Mouse (Mus musculus) sigmoid colon, adult 10 weeks (tissue): ENCODE measurements around the gene Usp7. TPM values are rescaled to one million over a fixed set of nuclear protein-coding genes. Genes with fewer than 3 reads are reported as not detected.

Experiments used
- polyA plus RNA-seq: library from polyadenylated mRNA; stranded (reverse); fragments of 350-450 nt; fragmentation: Illumina TruSeq; extraction: RNeasy Lipid Tissue Mini Kit (QIAGEN cat#74804); gene quantifications from one replicate; pipeline ENCODE4 v1.2.3, GENCODE M21; 2014; ENCODE audit warnings: low read depth, low replicate concordance

Gene Usp7
- polyA plus RNA-seq: 256 TPM

DNA sequence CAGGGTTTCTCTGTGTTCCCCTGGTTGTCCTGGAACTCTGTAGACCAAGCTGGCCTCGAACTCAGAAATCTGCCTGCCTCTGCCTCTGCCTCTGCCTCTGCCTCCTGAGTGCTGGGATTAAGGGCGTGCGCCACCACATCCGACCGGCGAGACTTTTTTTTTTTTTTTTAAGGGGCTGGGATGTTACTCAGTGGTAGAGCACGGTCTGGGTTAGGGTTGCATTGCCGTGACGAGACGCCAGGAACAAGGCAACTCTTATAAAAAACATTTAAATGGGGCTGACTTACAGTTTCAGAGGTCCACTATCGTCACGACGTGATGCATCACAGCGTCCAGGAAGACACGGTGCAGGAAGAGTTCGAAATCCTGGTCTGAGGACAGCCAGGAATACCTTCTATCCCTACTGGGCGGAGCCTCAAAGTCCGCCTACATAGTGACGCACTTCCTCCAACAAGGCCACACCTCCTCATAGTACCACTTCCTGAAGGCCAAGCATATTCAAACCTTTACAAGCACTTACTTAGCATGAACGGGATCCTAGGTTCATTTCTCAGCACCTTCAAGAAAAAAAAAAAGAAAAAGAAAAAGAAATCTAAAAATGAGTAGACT is at the start of gene Usp7:
TSS of gene Usp7 (minus strand) at position 360 of the 609 bp plus-strand sequence.

DNA sequence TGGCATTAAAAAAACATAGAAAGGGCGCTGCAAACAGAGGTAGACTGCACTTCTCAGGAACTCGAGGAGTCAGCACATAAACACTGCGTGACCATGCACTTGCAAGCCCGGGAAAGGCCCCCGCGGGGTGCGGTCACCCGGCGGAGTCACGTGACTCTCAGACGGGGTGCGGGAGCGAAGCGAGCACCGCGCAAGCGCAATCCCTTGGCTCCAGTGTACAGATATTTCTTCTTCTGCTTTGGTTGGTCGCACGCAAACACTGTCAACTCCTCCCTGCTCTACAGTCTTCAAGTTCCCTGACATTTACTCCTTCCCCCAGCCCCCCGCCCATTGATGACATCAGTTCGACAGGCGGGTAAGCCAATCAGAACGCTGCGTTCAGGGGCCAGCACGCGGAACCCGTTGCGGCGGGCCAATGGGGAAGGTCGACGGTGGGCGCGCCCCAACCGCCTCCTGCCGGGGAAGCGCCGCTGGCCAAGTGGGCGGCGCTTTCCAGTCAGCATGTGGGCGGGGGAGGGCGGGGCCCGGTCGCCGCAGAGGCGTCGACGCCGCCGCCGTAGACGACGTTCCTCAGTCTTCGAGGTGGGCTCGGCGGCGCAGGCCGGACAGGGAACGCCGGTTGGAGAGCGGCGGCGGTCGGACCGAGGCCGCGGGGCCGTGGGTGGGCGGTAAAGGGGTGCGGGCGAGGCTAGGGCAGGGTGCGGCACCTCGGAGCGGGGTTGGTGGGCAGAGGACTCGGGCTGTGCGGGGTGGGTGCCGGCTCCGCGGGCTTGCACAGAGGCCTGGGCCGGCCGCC is 37.7 kb upstream of the Usp7 start, which contains the start of gene 1810013L24Rik:
TSS of gene 1810013L24Rik (plus strand) at position 537 of the 796 bp plus-strand sequence.

DNA sequence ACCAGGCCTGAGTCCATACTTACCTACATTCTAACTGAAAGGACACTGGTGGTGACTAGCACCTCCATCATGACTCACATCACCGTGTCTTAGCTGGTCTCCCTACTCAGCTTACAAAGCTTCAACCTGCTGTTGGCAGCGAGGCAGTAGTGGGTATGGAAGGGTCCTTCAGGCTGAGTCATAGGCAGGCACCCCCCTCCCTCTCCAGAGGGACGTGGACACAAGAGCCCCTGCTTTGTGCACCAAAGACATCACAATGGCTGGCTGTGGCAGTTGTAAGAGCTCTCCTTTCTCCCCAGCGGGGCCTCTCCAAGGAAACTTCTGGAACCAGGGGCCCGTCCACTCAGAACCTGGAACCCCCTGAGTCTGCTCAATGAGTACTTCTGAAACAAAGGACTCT is 111.6 kb downstream of the Usp7 start, which contains the start of gene Gm5767:
TSS of gene Gm5767 (plus strand) at position 301 of the 400 bp plus-strand sequence.

DNA sequence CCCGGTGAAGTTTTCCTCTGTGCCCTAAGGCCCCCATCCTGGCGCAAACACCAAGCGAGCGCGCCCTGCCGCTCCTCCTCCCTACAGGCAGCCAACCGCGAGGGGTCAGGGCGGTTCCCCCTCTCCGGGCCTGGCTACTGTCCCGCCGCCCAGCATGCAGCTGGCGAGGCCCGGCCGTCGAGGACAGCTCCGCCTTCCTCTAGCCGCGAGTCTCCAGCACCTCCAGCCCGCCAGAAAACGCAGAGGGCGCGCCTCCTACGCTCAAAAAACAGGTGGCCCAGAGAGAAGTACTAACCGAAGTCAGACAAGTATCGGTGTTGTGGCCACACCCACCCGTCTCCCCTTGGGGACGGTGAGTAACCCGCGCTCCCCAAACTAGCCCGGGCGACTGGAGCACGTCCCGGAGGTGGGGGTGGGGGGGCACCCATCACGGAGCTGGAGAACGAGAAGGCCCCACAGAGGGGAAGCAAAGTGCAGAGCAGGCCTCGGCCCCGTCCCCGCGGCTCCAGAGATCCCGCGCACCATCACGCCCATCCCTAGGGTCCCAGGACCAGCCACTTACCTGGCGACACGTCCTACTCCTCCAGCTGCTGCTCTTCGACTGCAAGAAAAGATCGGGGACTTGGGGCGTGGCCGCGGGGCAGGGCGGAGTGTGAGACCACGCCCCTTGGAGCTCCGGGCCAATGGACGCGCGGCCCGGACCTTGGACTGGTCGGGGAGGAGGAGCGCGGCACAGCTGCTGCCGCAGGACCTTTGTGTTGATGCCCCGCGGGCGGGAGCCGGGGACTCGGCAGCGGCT is 120.4 kb downstream of the Usp7 start, which contains the start of gene Carhsp1:
TSS of gene Carhsp1 (minus strand) at position 605 of the 799 bp plus-strand sequence.

Other genes starting within 250 kb of the Usp7 start
- gene Pmm2, start 154.6 kb downstream of the Usp7 start, polyA plus RNA-seq: 578 TPM
- gene Tmem186, start 154.6 kb downstream of the Usp7 start, polyA plus RNA-seq: 9.1 TPM
- 23.3 TPM for gene Carhsp1, start 120.2 kb downstream of the Usp7 start, polyA plus RNA-seq
- gene Gm5767, start 111.5 kb downstream of the Usp7 start, polyA plus RNA-seq: not detected
- 172 TPM for gene 1810013L24Rik, start 37.8 kb upstream of the Usp7 start, polyA plus RNA-seq